Mouse (Mus musculus) CH12.LX (cell line): ENCODE data around the gene Mettl26. TPM values are rescaled to one million over a fixed set of nuclear protein-coding genes. Genes with fewer than 3 reads are reported as not detected.

Experiments used
- DNase-seq: peaks from one replicate; pipeline ENCODE4 v3.0.0-alpha.2; 2013; ENCODE audit errors: extremely low read depth
- H3K27ac ChIP-seq: 2 replicates; pipeline ENCODE4 v1.5.1; 2012; ENCODE audit warnings: low read depth, mild to moderate bottlenecking, control low read depth, moderate library complexity; ENCODE audit not compliant: insufficient read depth
- H3K27me3 ChIP-seq: replicated peaks from 2 replicates; pipeline ENCODE3; 2012; ENCODE audit warnings: inconsistent platforms
- H3K36me3 ChIP-seq, 2 experiments: replicated peaks in 1 of 2; 2 replicates each; pipeline versions ENCODE3 to v1.6.1; 2012; ENCODE audit warnings: inconsistent platforms in 1 of 2, low read length in 1 of 2, mild to moderate bottlenecking in 1 of 2, mixed read lengths in 1 of 2, moderate library complexity in 1 of 2; ENCODE audit not compliant: control insufficient read depth in 1 of 2, insufficient read depth in 1 of 2
- H3K4me1 ChIP-seq, 2 experiments: 2 replicates each; pipeline ENCODE4 v1.6.1; 2012; ENCODE audit warnings: inconsistent platforms in 1 of 2, moderate library complexity in 1 of 2; ENCODE audit not compliant: insufficient read depth in 2 of 2, control insufficient read depth in 1 of 2
- H3K4me2 ChIP-seq: 2 replicates; pipeline ENCODE4 v1.6.1; 2012; ENCODE audit warnings: low read depth, mild to moderate bottlenecking, control low read depth; ENCODE audit not compliant: poor library complexity, insufficient read depth, severe bottlenecking
- H3K4me3 ChIP-seq, 3 experiments: fragments of 150-350 bp in 1 of 3; sonication (generic) in 1 of 3; replicated peaks in 1 of 3; 2 replicates each; pipeline versions ENCODE3 to v1.5.1; 2011 to 2012; ENCODE audit warnings: low read depth in 2 of 3, low read length in 2 of 3, mild to moderate bottlenecking in 2 of 3, moderate library complexity in 2 of 3, control low read depth in 1 of 3, improper control_type of control experiment in 1 of 3, inconsistent platforms in 1 of 3, mixed read lengths in 1 of 3; ENCODE audit not compliant: poor library complexity in 1 of 3
- H3K79me2 ChIP-seq: replicated peaks from 2 replicates; pipeline ENCODE4 v1.6.1; 2012; ENCODE audit warnings: mild to moderate bottlenecking, moderate library complexity; ENCODE audit not compliant: control insufficient read depth, poor library complexity, insufficient read depth, severe bottlenecking; ENCODE audit errors: extremely low read depth
- H3K9ac ChIP-seq: 2 replicates; pipeline ENCODE4 v1.6.1; 2012; ENCODE audit warnings: low read depth, mild to moderate bottlenecking, control low read depth, moderate library complexity; ENCODE audit not compliant: insufficient read depth
- H3K9me3 ChIP-seq: replicated peaks from 2 replicates; pipeline ENCODE3; 2012; ENCODE audit warnings: low read length, inconsistent platforms, mixed read lengths
- BHLHE40 ChIP-seq: IDR thresholded peaks from 2 replicates; pipeline ENCODE4 v1.6.1; 2011; ENCODE audit warnings: mild to moderate bottlenecking, low read depth, low read length, improper control_type of control experiment
- CHD2 ChIP-seq: IDR thresholded peaks from 2 replicates; pipeline ENCODE4 v1.6.1; 2011; ENCODE audit warnings: low read length, improper control_type of control experiment
- CTCF ChIP-seq, 2 experiments: IDR thresholded peaks in 1 of 2; conservative IDR thresholded peaks in 1 of 2; 2 replicates each; pipeline ENCODE4 v1.5.1; 2011 to 2012; ENCODE audit warnings: low read depth in 2 of 2, low read length in 2 of 2, improper control_type of control experiment in 1 of 2, inconsistent platforms in 1 of 2, mild to moderate bottlenecking in 1 of 2, moderate library complexity in 1 of 2
- E2F4 ChIP-seq: IDR thresholded peaks from 2 replicates; pipeline ENCODE4 v1.6.1; 2011; ENCODE audit warnings: low read depth, low read length, improper control_type of control experiment; ENCODE audit not compliant: insufficient replicate concordance
- EP300 ChIP-seq: IDR thresholded peaks from 2 replicates; pipeline ENCODE4 v1.6.1; 2011; ENCODE audit warnings: low read length, improper control_type of control experiment
- ETS1 ChIP-seq: conservative IDR thresholded peaks from 2 replicates; pipeline ENCODE4 v1.6.1; 2012; ENCODE audit warnings: low read depth, mild to moderate bottlenecking, inconsistent platforms, low read length, improper control_type of control experiment, moderate library complexity
- GABPA ChIP-seq: IDR thresholded peaks from 2 replicates; pipeline ENCODE4 v1.6.1; 2012; ENCODE audit warnings: low read depth, low read length, improper control_type of control experiment, inconsistent platforms; ENCODE audit not compliant: insufficient replicate concordance
- HCFC1 ChIP-seq: IDR thresholded peaks from 2 replicates; pipeline ENCODE4 v1.6.1; 2012; ENCODE audit warnings: low read depth, mild to moderate bottlenecking, inconsistent platforms, low read length, improper control_type of control experiment
- IRF4 ChIP-seq: IDR thresholded peaks from 2 replicates; pipeline ENCODE4 v1.6.1; 2014; ENCODE audit warnings: low read depth, mild to moderate bottlenecking, inconsistent platforms, low read length, improper control_type of control experiment
- JUN ChIP-seq: IDR thresholded peaks from 2 replicates; pipeline ENCODE4 v1.6.1; 2011; ENCODE audit warnings: low read depth, mild to moderate bottlenecking, low read length, improper control_type of control experiment, moderate library complexity; ENCODE audit not compliant: insufficient read depth
- KAT2A ChIP-seq: IDR thresholded peaks from 2 replicates; pipeline ENCODE4 v1.6.1; 2012; ENCODE audit warnings: low read length, improper control_type of control experiment, inconsistent platforms; ENCODE audit not compliant: insufficient replicate concordance
- MAFK ChIP-seq: IDR thresholded peaks from 2 replicates; pipeline ENCODE4 v1.6.1; 2011; ENCODE audit warnings: low read length, improper control_type of control experiment; ENCODE audit not compliant: insufficient replicate concordance
- MAZ ChIP-seq: IDR thresholded peaks from 2 replicates; pipeline ENCODE4 v1.6.1; 2012; ENCODE audit warnings: low read depth, mild to moderate bottlenecking, inconsistent platforms, low read length, improper control_type of control experiment, moderate library complexity
- MEF2A ChIP-seq: IDR thresholded peaks from 2 replicates; pipeline ENCODE4 v1.6.1; 2014; ENCODE audit warnings: low read depth, mild to moderate bottlenecking, inconsistent platforms, low read length, improper control_type of control experiment, borderline replicate concordance
- NRF1 ChIP-seq: IDR thresholded peaks from 2 replicates; pipeline ENCODE4 v1.6.1; 2014; ENCODE audit warnings: low read depth, mild to moderate bottlenecking, inconsistent platforms, low read length, improper control_type of control experiment, moderate library complexity
- PAX5 ChIP-seq: IDR thresholded peaks from 2 replicates; pipeline ENCODE4 v1.6.1; 2012; ENCODE audit warnings: low read length, inconsistent platforms, mixed read lengths
- POLR2A ChIP-seq: IDR thresholded peaks from 2 replicates; pipeline ENCODE4 v1.6.1; 2011; ENCODE audit warnings: low read depth, mild to moderate bottlenecking, improper control_type of control experiment, low read length
- POLR2AphosphoS2 ChIP-seq: IDR thresholded peaks from 2 replicates; pipeline ENCODE4 v1.6.1; 2011; ENCODE audit warnings: low read depth, low read length, improper control_type of control experiment
- RCOR1 ChIP-seq: conservative IDR thresholded peaks from 2 replicates; pipeline ENCODE4 v1.6.1; 2012; ENCODE audit warnings: low read depth, mild to moderate bottlenecking, inconsistent platforms, low read length, improper control_type of control experiment
- SMC3 ChIP-seq: IDR thresholded peaks from 2 replicates; pipeline ENCODE4 v1.6.1; 2011; ENCODE audit warnings: low read depth, low read length, improper control_type of control experiment
- TBP ChIP-seq: conservative IDR thresholded peaks from 2 replicates; pipeline ENCODE4 v1.6.1; 2011; ENCODE audit warnings: low read depth, low read length, improper control_type of control experiment
- UBTF ChIP-seq: IDR thresholded peaks from 2 replicates; pipeline ENCODE4 v1.6.1; 2012; ENCODE audit warnings: low read depth, mild to moderate bottlenecking, inconsistent platforms, low read length, improper control_type of control experiment, moderate library complexity
- USF1 ChIP-seq: IDR thresholded peaks from 2 replicates; pipeline ENCODE4 v1.6.1; 2014; ENCODE audit warnings: low read depth, mild to moderate bottlenecking, inconsistent platforms, low read length, improper control_type of control experiment
- USF2 ChIP-seq: conservative IDR thresholded peaks from 2 replicates; pipeline ENCODE4 v1.6.1; 2011; ENCODE audit warnings: low read depth, low read length, improper control_type of control experiment
- ZKSCAN1 ChIP-seq: IDR thresholded peaks from 2 replicates; pipeline ENCODE4 v1.6.1; 2012; ENCODE audit warnings: low read depth, inconsistent platforms, low read length, improper control_type of control experiment, borderline replicate concordance
- ZMIZ1 ChIP-seq: IDR thresholded peaks from 2 replicates; pipeline ENCODE4 v1.6.1; 2012; ENCODE audit warnings: low read depth, mild to moderate bottlenecking, inconsistent platforms, low read length, improper control_type of control experiment
- dilution Hi-C: fragments of 300-500 bp; cut with MboI; formaldehyde crosslinking; loops from 2 replicates; pipeline ENCODE4 v1.14.3; 2020; ENCODE audit warnings: low sequenced_read_pairs; ENCODE audit not compliant: extremely low pct_unique_long_range_greater_than_20kb, extremely low pct_ligation_motif_present
- in situ Hi-C: fragments of 300-500 bp; cut with MboI; formaldehyde crosslinking; loops from 3 replicates; pipeline ENCODE4 v1.14.3; 2019; ENCODE audit warnings: low sequenced_read_pairs, low pct_ligation_motif_present, low pct_unique_long_range_greater_than_20kb, mixed read lengths
- polyA plus RNA-seq: library from polyadenylated mRNA; unstranded; fragments of >175 nt; gene quantifications from 2 replicates; pipeline ENCODE4 v1.2.1, GENCODE M21; 2012; ENCODE audit warnings: low read depth; ENCODE audit not compliant: insufficient read length
- total RNA-seq, 2 experiments: library from RNA; depleted of rRNA; stranded (reverse); fragments of 300-350 nt in 1 of 2; fragments of >200 nt in 1 of 2; gene quantifications; 2 replicates each; pipeline ENCODE4 v1.2.3; 2012 to 2014

The Mettl26 gene
- total and polyA plus RNA-seq, 3 experiments = 29.8 to 52.5 (median 33.0) TPM

DNA sequence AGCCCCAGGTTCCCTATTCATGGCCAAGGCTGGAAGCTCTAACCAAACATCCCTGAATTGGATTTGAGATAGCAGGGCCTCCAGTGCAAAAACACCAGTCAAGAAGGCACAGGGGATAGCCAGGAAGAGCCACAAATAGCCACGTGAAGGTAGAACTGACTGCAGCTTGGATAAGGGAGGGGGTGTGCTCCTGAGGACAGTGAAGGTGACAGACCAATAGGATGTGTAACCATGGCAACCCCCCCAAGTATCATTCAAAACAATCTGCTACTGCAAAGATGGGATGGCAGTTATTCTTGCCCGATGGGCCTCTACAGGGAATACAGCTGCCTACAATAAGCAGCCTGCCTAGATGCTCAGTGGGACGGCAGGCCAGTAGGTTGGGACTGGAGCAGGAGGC, 37.3 kb upstream of the Mettl26 start:
- in situ Hi-C loops (no loop called here), dilution Hi-C loops (no loop called here)
- Histone ChIP-seq H3K9ac (no peak overlapping the region), H3K36me3 (peaks cover 73 to 81% of the 10 kb centered on the region in 2 experiments), H3K9me3 (no peaks in the 10 kb centered on the region), H3K27ac (no peak overlapping the region), H3K4me3 (no peak overlapping the region), H3K27me3 (no peaks in the 10 kb centered on the region), H3K79me2 (no peaks in the 10 kb centered on the region; the same call in none of the 2 replicates), H3K4me2 (no peak overlapping the region), H3K4me1 (peaks cover 9 to 18% of the 10 kb centered on the region in 2 experiments)
- no peak for DNase-seq
- TF ChIP-seq USF2 = no peak
- no peak for TF ChIP-seq MAFK
- TF ChIP-seq JUN = no peak
- TF ChIP-seq ZMIZ1 = no peak
- TF ChIP-seq RCOR1 = no peak
- TF ChIP-seq UBTF = no peak
- TF ChIP-seq POLR2AphosphoS2 = no peak
- no peak for TF ChIP-seq ETS1
- TF ChIP-seq CHD2 = no peak
- TF ChIP-seq TBP = no peak
- no peak for TF ChIP-seq POLR2A
- no peak for TF ChIP-seq KAT2A
- TF ChIP-seq MAZ = no peak
- no peak for TF ChIP-seq IRF4
- no peak for TF ChIP-seq E2F4
- TF ChIP-seq CTCF (conservative IDR thresholded peaks at IDR 0.05 in 1 of 2, IDR thresholded peaks at IDR 0.05 in 1 of 2; ENCODE audit: low read depth in 2 of 2, low read length in 2 of 2) = no peak
- TF ChIP-seq BHLHE40 = no peak
- TF ChIP-seq HCFC1 = no peak

DNA sequence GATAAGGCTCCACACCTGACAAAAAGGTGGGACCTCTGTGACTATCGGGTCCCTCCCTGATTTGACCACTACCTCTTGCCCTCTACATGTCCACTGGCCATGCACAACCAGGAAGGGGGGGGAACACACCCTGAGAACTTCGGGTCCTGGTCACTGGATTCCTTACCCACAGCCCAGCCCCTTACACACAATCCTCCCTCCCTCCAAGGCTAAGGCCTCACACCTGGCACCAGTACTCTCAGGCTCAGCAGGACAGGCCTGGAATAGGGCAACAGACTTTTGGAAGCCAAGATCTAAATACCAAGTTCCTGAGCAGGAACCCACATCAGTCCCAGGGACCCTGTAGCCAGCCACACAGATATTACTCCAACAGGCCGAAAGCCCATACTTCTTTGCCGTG, 36.0 kb upstream of the Mettl26 start:
- dilution Hi-C loops (no loop called here), in situ Hi-C loops (no loop called here)
- Histone ChIP-seq H3K4me1 (peaks cover 16 to 21% of the 10 kb centered on the region in 2 experiments), H3K4me3 (no peak overlapping the region), H3K79me2 (peaks cover 10% of the 10 kb centered on the region), H3K36me3 (peaks cover 74 to 87% of the 10 kb centered on the region in 2 experiments), H3K9me3 (no peaks in the 10 kb centered on the region), H3K4me2 (no peak overlapping the region), H3K27me3 (no peaks in the 10 kb centered on the region), H3K9ac (no peak overlapping the region), H3K27ac (no peak overlapping the region)
- DNase-seq = no peak
- TF ChIP-seq MEF2A (no peak), EP300 (no peak), TBP (no peak), HCFC1 (no peak), SMC3 (no peak), JUN (no peak), CHD2 (no peak), PAX5 (no peak), ETS1 (no peak), CTCF (conservative IDR thresholded peaks at IDR 0.05 in 1 of 2, IDR thresholded peaks at IDR 0.05 in 1 of 2; ENCODE audit: low read depth in 2 of 2, low read length in 2 of 2) (no peak), USF1 (no peak), ZKSCAN1 (no peak), POLR2A (no peak), NRF1 (no peak), UBTF (no peak), GABPA (no peak), BHLHE40 (no peak)
